Mouse (Mus musculus): ENCODE results near the gene Faap24. TPM values are rescaled to one million over a fixed set of nuclear protein-coding genes. Genes with fewer than 3 reads are reported as not detected.
A peak's percentile ranks its signal among the peaks of the same experiment; 100 is the strongest.

Faap24 gene
- 21.0 and 24.2 TPM in 2 replicates for polyA plus RNA-seq (2016; fragmentation: Nextera tagmentation; extraction: Ambion mirVana)

DNA sequence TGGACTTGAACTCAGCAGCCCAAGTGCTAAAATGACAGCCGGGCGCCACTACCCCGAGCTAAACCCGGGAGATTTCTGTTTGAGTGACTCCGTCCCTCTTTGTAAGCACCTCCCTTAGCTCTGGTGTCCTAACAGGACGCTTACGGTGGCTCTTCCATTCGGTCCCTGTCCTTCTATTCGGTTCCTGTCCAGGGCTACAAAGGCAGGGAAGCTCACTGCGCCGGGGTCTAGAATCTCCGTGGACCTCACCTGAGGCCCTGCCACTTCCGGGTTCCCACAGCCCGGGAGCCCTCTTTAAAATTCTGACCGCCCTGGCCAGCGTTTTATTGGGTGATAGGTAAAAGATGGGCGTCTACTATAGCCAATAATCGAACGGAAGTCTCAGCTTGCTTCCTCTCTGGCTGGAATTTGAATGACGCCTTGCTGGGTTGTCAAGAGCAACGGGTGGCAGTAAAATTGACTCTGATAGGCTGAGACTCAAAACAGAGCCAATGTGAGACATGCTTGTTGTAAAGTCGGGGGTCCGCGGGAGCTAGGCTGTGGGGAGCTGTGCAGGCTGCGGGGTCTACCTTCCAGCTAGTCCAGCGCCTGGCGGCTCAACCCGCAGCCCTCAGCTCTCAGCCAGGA is at the start of gene Faap24, which contains the start of gene Cep89:
Gene Faap24 (minus strand): TSS at position 295 of the 627 bp plus-strand sequence.
Gene Cep89 (plus strand): TSS at position 494 of the 627 bp plus-strand sequence.
- peak; percentile 98 for ATAC-seq (ENCODE audit: low FRiP score, low read depth)
- Histone ChIP-seq H3K9me3 (no peaks in the 10 kb centered on the region), H3K36me3 (peaks cover 41% of the 10 kb centered on the region), H3K9ac (peak within 1 kb of the TSS; percentile 61), H3K4me3 (peak within 1 kb of the TSS; percentile 64), H3K4me2 (replicated peaks) (peak within 1 kb of the TSS; percentile 85), H3K27me3 (replicated peaks) (no peaks in the 10 kb centered on the region), H3K27ac (no peak within 1 kb of the TSS), H3K4me1 (peaks cover 21% of the 10 kb centered on the region)
- under 1% methylated on average over 28 of the region's 28 CpGs for WGBS

GRCm38 (mm10) chr7:35435266-35435665 is 38.6 kb upstream of the Faap24 start:
- Histone ChIP-seq H3K27ac (no peak overlapping the region), H3K4me1 (no peaks in the 10 kb centered on the region), H3K4me3 (no peak overlapping the region), H3K9me3 (no peaks in the 10 kb centered on the region), H3K9ac (no peak overlapping the region), H3K4me2 (replicated peaks) (no peak overlapping the region), H3K27me3 (replicated peaks) (no peaks in the 10 kb centered on the region), H3K36me3 (peaks cover 78% of the 10 kb centered on the region)
- 84% methylated on average over 9 of the region's 9 CpGs for WGBS
- ATAC-seq (ENCODE audit: low FRiP score, low read depth) = no peak

GRCm38 (mm10) chr7:35428146-35428545 is 31.5 kb upstream of the Faap24 start:
- WGBS = 95% methylated on average over 10 of the region's 10 CpGs
- no peak overlapping the region for H3K9ac ChIP-seq
- H3K27me3 ChIP-seq (replicated peaks) = no peaks in the 10 kb centered on the region
- no peak overlapping the region for H3K27ac ChIP-seq
- H3K36me3 ChIP-seq = peaks cover 72% of the 10 kb centered on the region
- no peaks in the 10 kb centered on the region for H3K4me1 ChIP-seq
- H3K4me3 ChIP-seq = no peak overlapping the region
- ATAC-seq (ENCODE audit: low FRiP score, low read depth) = no peak
- no peak overlapping the region for H3K4me2 ChIP-seq (replicated peaks)
- no peaks in the 10 kb centered on the region for H3K9me3 ChIP-seq

GRCm38 (mm10) chr7:35423071-35423470 is 26.4 kb upstream of the Faap24 start:
- H3K9me3 ChIP-seq = no peaks in the 10 kb centered on the region
- H3K4me2 ChIP-seq (replicated peaks) = no peak overlapping the region
- ATAC-seq (ENCODE audit: low FRiP score, low read depth) = no peak
- no peaks in the 10 kb centered on the region for H3K4me1 ChIP-seq
- no peak overlapping the region for H3K27ac ChIP-seq
- H3K9ac ChIP-seq = no peak overlapping the region
- H3K4me3 ChIP-seq = no peak overlapping the region
- H3K27me3 ChIP-seq (replicated peaks) = no peaks in the 10 kb centered on the region
- WGBS = 94% methylated on average over 10 of the region's 10 CpGs
- H3K36me3 ChIP-seq = peaks cover 75% of the 10 kb centered on the region

GRCm38 (mm10) chr7:35416654-35416948 is 20.0 kb upstream of the Faap24 start:
- no peak for ATAC-seq (ENCODE audit: low FRiP score, low read depth)
- no peak overlapping the region for H3K9ac ChIP-seq

GRCm38 (mm10) chr7:35415801-35416653 is 19.4 kb upstream of the Faap24 start:
- Histone ChIP-seq H3K4me3 (no peak overlapping the region), H3K4me2 (replicated peaks) (no peak overlapping the region), H3K9ac (no peak overlapping the region), H3K36me3 (peaks cover 66% of the 10 kb centered on the region), H3K9me3 (no peaks in the 10 kb centered on the region), H3K27ac (no peak overlapping the region), H3K27me3 (replicated peaks) (no peaks in the 10 kb centered on the region), H3K4me1 (no peaks in the 10 kb centered on the region)
- WGBS = 84% methylated on average over 9 of the region's 9 CpGs
- no peak for ATAC-seq (ENCODE audit: low FRiP score, low read depth)

More at GRCm38 (mm10) chr7:35416654-35416948, 20.0 kb upstream of the Faap24 start:
- no peak overlapping the region for H3K27ac ChIP-seq
- H3K4me3 ChIP-seq = no peak overlapping the region
- no peaks in the 10 kb centered on the region for H3K27me3 ChIP-seq (replicated peaks)
- no peak overlapping the region for H3K4me2 ChIP-seq (replicated peaks)
- H3K4me1 ChIP-seq = no peaks in the 10 kb centered on the region
- 87% methylated on average over 5 of the region's 5 CpGs for WGBS
- peaks cover 69% of the 10 kb centered on the region for H3K36me3 ChIP-seq
- no peaks in the 10 kb centered on the region for H3K9me3 ChIP-seq

DNA sequence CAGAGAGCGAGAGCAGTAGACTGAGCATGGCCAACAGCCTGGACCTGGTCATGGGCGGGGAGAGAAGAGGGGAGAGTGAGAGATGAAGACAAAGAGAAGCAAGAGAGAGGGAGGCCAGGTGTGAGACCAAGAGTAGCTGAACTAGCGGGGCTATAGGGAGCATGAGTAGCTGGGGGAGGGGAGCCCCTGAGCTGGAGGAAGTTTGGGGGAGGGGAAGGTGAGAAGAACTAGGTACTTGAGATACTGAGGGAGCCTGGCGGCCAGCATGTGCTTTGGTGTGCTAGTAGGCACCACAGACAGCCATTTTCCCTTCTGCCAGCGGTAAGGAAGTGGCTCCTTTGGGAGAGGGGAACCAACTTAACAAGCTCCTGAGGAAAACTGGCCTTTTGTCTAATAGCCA is 18.6 kb upstream of the Faap24 start:
- Histone ChIP-seq H3K9ac (no peak overlapping the region), H3K4me1 (no peaks in the 10 kb centered on the region), H3K27me3 (replicated peaks) (no peaks in the 10 kb centered on the region), H3K4me2 (replicated peaks) (no peak overlapping the region), H3K4me3 (no peak overlapping the region), H3K27ac (no peak overlapping the region), H3K9me3 (no peaks in the 10 kb centered on the region), H3K36me3 (peaks cover 65% of the 10 kb centered on the region)
- no peak for ATAC-seq (ENCODE audit: low FRiP score, low read depth)
- WGBS = 76% methylated on average over 5 of the region's 5 CpGs

DNA sequence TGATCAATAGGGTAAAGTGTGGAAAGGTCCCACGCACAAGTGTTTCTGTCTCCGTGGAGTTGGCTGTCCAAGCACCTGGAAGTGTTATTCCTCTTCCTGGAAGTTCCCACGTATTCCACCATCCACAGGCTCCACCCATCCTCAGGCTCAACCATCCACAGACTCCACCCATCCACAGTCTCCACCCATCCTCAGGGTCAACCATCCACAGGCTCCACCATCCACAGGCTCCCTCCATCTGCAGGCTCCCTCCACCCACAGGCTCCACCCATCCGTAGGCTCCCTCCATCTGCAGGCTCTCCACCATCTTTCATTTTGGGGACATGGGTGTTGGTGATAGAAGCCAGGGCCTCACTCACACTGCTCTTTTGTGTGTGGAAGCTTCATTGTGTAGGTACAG is 4.5 kb upstream of the Faap24 start:
- Histone ChIP-seq H3K27me3 (replicated peaks) (no peaks in the 10 kb centered on the region), H3K4me3 (no peak overlapping the region), H3K9me3 (no peaks in the 10 kb centered on the region), H3K4me1 (peaks cover 12% of the 10 kb centered on the region), H3K9ac (no peak overlapping the region), H3K36me3 (peaks cover 69% of the 10 kb centered on the region), H3K27ac (no peak overlapping the region), H3K4me2 (replicated peaks) (no peak overlapping the region)
- WGBS = 83% methylated on average over 4 of the region's 4 CpGs
- no peak for ATAC-seq (ENCODE audit: low FRiP score, low read depth)

GRCm38 (mm10) chr7:35395734-35396456 is 741 bp downstream of the Faap24 start:
- Histone ChIP-seq H3K4me2 (replicated peaks) (peak overlapping the region; percentile 85), H3K36me3 (peaks cover 33% of the 10 kb centered on the region), H3K9me3 (no peaks in the 10 kb centered on the region), H3K4me3 (peak overlapping the region; percentile 64), H3K4me1 (peaks cover 21% of the 10 kb centered on the region), H3K27ac (no peak overlapping the region), H3K27me3 (replicated peaks) (no peaks in the 10 kb centered on the region), H3K9ac (peak overlapping the region; percentile 54)
- ATAC-seq (ENCODE audit: low FRiP score, low read depth) = peak; percentile 14
- 15% methylated on average over 17 of the region's 17 CpGs for WGBS

- Histone ChIP-seq H3K27ac (no peak overlapping the region), H3K4me1 (peaks cover 18% of the 10 kb centered on the region), H3K27me3 (replicated peaks) (no peaks in the 10 kb centered on the region), H3K4me2 (replicated peaks) (no peak overlapping the region), H3K9ac (no peak overlapping the region), H3K4me3 (no peak overlapping the region), H3K36me3 (peaks cover 14% of the 10 kb centered on the region; the same call in 1 of the 2 replicates), H3K9me3 (no peaks in the 10 kb centered on the region)
- WGBS = 66% methylated on average over 5 of the region's 5 CpGs
- no peak for ATAC-seq (ENCODE audit: low FRiP score, low read depth)
These were observed 3.7 kb downstream of the Faap24 start for GRCm38 (mm10) chr7:35392935-35393334.

DNA sequence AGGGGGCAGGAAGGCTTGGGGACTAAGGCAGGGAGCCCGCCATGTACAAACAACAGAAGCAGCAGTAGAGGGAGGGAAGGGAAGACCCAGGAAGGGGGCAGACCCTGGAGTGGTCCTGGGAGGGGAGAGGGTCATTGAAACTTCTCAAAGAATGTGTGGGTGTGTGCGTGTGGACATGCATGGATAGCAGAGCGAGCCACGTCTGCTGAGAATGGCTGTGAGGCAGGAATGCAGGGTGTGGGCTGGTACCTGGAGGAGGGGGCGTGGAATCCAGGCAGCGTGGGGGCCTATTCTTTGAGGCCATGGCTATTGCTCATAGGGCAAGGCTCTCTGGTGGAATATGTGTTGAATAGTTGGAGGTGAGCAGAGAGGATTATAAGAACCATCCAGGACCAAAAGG is 7.9 kb downstream of the Faap24 start:
- H3K4me3 ChIP-seq = no peak overlapping the region

GRCm38 (mm10) chr7:35386525-35386952 is 10.1 kb downstream of the Faap24 start:
- H3K36me3 ChIP-seq = no peaks in the 10 kb centered on the region
- 66% methylated on average over 6 of the region's 6 CpGs for WGBS

More for the DNA sequence above, 7.9 kb downstream of the Faap24 start:
- no peak for ATAC-seq (ENCODE audit: low FRiP score, low read depth)
- no peaks in the 10 kb centered on the region for H3K4me1 ChIP-seq
- WGBS = 84% methylated on average over 6 of the region's 6 CpGs
- H3K9ac ChIP-seq = no peak overlapping the region
- peaks cover 8% of the 10 kb centered on the region; the same call in 1 of the 2 replicates for H3K36me3 ChIP-seq
- H3K9me3 ChIP-seq = no peaks in the 10 kb centered on the region
- no peaks in the 10 kb centered on the region for H3K27me3 ChIP-seq (replicated peaks)
- H3K4me2 ChIP-seq (replicated peaks) = no peak overlapping the region
- no peak overlapping the region for H3K27ac ChIP-seq

More at GRCm38 (mm10) chr7:35386525-35386952, 10.1 kb downstream of the Faap24 start:
- Histone ChIP-seq H3K4me2 (replicated peaks) (no peak overlapping the region), H3K9me3 (no peaks in the 10 kb centered on the region), H3K4me3 (no peak overlapping the region), H3K9ac (no peak overlapping the region), H3K27me3 (replicated peaks) (no peaks in the 10 kb centered on the region), H3K27ac (no peak overlapping the region), H3K4me1 (no peaks in the 10 kb centered on the region)
- ATAC-seq (ENCODE audit: low FRiP score, low read depth) = no peak
